Mouse (Mus musculus) G1E (cell line): ENCODE results near the gene Jph2. TPM values are rescaled to one million over a fixed set of nuclear protein-coding genes. Genes with fewer than 3 reads are reported as not detected.
"Not testable (repeated sequence)": the region's sequence is repeated elsewhere in the genome, so short reads cannot be mapped to it uniquely, and the experiment has no call there.

Source experiments
- ATAC-seq: 2 replicates; pipeline ENCODE4 v1.8.0; 2016; ENCODE audit warnings: mild to moderate bottlenecking; ENCODE audit not compliant: insufficient number of reproducible peaks, poor library complexity, low FRiP score, severe bottlenecking; ENCODE audit errors: extremely low read depth
- DNase-seq: peaks from one replicate; pipeline ENCODE4 v3.0.0; 2012; ENCODE audit warnings: low spot score
- H3K27me3 ChIP-seq: 2 replicates; pipeline ENCODE4 v1.6.1; 2012; ENCODE audit warnings: mild to moderate bottlenecking, low read length, inconsistent platforms; ENCODE audit not compliant: insufficient read depth
- H3K36me3 ChIP-seq: replicated peaks from 2 replicates; pipeline ENCODE3; 2012; ENCODE audit warnings: mild to moderate bottlenecking, inconsistent platforms
- H3K4me1 ChIP-seq: 2 replicates; pipeline ENCODE4 v1.6.1; 2012; ENCODE audit warnings: low read depth, low read length, inconsistent platforms, mixed read lengths; ENCODE audit not compliant: insufficient read depth
- H3K4me3 ChIP-seq: 2 replicates; pipeline ENCODE4 v1.5.1; 2012; ENCODE audit warnings: low read depth, mild to moderate bottlenecking, inconsistent platforms, low read length, moderate library complexity, mixed read lengths
- H3K9me3 ChIP-seq: replicated peaks from 2 replicates; pipeline ENCODE4 v1.6.1; 2012; ENCODE audit warnings: inconsistent platforms
- CTCF ChIP-seq: IDR thresholded peaks from 2 replicates; pipeline ENCODE4 v1.5.1; 2012; ENCODE audit warnings: low read depth, low read length, inconsistent platforms, mixed read lengths
- GATA1 ChIP-seq: IDR thresholded peaks from 2 replicates; pipeline ENCODE4 v1.6.1; 2012; ENCODE audit warnings: borderline replicate concordance, low read length, inconsistent platforms, mixed read lengths
- GATA2 ChIP-seq: IDR thresholded peaks from 2 replicates; pipeline ENCODE4 v1.6.1; 2012; ENCODE audit warnings: low read depth, low read length, inconsistent platforms, borderline replicate concordance
- POLR2AphosphoS5 ChIP-seq: IDR thresholded peaks from 2 replicates; pipeline ENCODE4 v1.6.1; 2012; ENCODE audit warnings: low read depth, low read length, inconsistent platforms; ENCODE audit not compliant: insufficient replicate concordance
- TAL1 ChIP-seq: conservative IDR thresholded peaks from 2 replicates; pipeline ENCODE4 v1.6.1; 2012; ENCODE audit warnings: low read depth, low read length, inconsistent platforms, mixed read lengths
- polyA plus RNA-seq: library from polyadenylated mRNA; stranded (reverse); fragments of >175 nt; gene quantifications from 2 replicates; pipeline ENCODE4 v1.2.3, GENCODE M21; 2012
- total RNA-seq, 2 experiments: library from RNA; stranded (forward) in 1 of 2; stranded (reverse) in 1 of 2; fragments of 200-1000 nt in 1 of 2; fragments of >200 nt in 1 of 2; fragmentation: Nextera tagmentation in 1 of 2; gene quantifications; 2 replicates each; pipeline ENCODE4 v1.2.3; 2014 to 2017

The Jph2 gene
- total and polyA plus RNA-seq, 3 experiments, result 0.05 TPM; not detected in 2

DNA sequence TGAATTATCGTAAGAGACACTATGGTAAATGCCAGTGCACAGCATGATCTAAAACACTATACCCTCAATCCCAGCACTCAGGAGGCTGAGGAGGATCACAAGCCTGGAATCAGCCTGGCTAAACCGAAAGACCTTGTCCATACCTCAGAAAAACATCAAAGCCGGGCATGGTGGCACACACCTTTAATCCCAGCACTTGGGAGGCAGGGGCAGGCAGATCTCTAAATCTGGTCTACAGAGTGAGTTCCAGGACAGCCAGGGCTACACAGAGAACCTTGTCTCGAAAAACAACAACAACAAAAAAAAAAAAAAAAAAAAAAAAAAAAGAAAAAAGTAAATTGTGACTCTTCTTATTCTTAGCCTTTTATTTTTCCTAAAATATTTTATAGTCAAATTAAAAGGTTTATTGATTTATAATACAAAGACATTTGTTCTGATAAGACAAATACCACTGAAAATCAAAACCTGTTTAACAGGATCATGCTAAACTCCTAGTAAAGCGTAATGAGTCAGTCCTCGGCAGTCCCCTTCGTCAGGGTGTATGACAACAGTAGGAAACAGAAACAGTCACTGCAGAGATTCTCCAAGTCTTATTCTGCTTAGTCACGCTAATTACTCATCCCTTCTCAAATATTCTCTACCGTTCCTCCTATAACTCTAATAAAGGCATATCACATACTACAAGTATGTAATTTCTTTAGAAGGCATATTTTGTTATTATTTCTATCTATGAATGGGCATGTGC, 15.2 kb upstream of the Jph2 start:
- peaks cover 75% of the 10 kb centered on the region for H3K36me3 ChIP-seq
- no peaks in the 10 kb centered on the region for H3K27me3 ChIP-seq
- no peaks in the 10 kb centered on the region for H3K9me3 ChIP-seq
- H3K4me1 ChIP-seq, result peaks cover 20% of the 10 kb centered on the region
- H3K4me3 ChIP-seq, result no peak overlapping the region
- TF ChIP-seq POLR2AphosphoS5 (no peak), CTCF (no peak), GATA2 (no peak), TAL1 (no peak), GATA1 (no peak)
- DNase-seq, result no peak
- ATAC-seq, result no peak

DNA sequence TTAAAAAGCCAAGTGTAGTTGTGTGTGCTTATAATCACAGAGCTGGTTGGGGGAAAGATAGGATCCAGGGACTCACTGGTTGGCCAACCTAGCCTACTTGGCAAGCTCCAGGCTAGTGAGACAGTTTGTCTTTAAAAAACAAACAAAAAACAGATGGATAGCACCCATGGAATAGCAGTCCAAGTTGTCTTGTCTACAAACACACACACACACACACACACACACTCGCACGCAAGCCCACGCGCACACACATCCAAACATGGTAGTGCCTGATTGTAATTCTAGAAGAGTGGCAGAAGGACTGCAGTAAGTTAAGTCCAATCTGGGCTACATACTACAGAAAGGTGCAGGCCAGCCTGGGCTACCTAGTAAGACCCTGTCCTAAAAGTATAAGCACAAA, 14.6 kb upstream of the Jph2 start:
- no peak for TF ChIP-seq GATA1
- TF ChIP-seq TAL1, result no peak
- no peak for TF ChIP-seq CTCF
- TF ChIP-seq GATA2, result no peak
- no peak for TF ChIP-seq POLR2AphosphoS5
- H3K9me3 ChIP-seq, result no peaks in the 10 kb centered on the region
- no peaks in the 10 kb centered on the region for H3K27me3 ChIP-seq
- DNase-seq (no peak), ATAC-seq (no peak)
- H3K4me3 ChIP-seq, result no peak overlapping the region
- peaks cover 81% of the 10 kb centered on the region for H3K36me3 ChIP-seq
- H3K4me1 ChIP-seq, result peaks cover 14% of the 10 kb centered on the region

DNA sequence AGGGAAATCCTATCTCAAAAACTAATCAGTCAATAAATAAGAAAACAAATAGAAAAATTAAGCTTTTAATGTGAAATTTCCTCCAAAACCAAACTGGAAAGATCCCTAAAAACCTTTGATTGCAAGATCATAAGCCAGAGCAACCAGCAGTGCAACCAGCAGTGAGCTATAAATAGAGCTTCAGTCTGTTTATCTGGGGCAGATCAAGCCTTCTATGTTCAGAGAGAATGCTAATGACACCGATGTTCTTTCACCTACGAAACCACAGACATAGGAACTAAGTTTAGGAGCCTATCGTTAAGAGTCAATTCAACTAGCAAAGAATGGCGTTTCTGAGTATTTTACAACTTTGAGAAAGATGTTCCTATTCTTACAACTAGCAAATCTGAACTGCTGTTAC, 14.0 kb upstream of the Jph2 start:
- peaks cover 84% of the 10 kb centered on the region for H3K36me3 ChIP-seq
- DNase-seq, result no peak
- peaks cover 9% of the 10 kb centered on the region for H3K4me1 ChIP-seq
- TF ChIP-seq POLR2AphosphoS5 (no peak), CTCF (no peak), GATA1 (no peak), TAL1 (no peak), GATA2 (no peak)
- H3K27me3 ChIP-seq, result no peaks in the 10 kb centered on the region
- no peak for ATAC-seq
- no peak overlapping the region for H3K4me3 ChIP-seq
- no peaks in the 10 kb centered on the region for H3K9me3 ChIP-seq

DNA sequence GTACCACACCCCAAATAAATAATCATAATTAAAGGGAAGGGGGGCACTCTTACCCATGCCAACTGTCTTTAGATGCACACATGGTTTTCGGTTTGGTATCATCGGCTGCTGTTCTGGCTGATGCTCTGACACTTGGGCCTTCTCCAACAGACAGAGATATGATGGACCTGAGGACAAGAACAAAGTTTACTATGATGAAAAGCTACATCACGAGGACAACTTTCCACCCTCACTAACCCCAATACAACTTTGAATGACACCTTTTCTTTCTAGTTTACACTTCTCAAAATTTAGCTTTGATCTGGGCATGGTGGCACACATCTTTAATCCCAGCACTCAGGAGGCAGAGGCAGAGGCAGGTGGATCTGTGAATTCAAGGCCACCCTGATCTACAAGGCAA, 13.6 kb upstream of the Jph2 start:
- not testable (repeated sequence) for H3K4me3 ChIP-seq, H3K9me3 ChIP-seq, DNase-seq, ATAC-seq, H3K4me1 ChIP-seq, H3K27me3 ChIP-seq
- peaks cover 85% of the 10 kb centered on the region for H3K36me3 ChIP-seq

DNA sequence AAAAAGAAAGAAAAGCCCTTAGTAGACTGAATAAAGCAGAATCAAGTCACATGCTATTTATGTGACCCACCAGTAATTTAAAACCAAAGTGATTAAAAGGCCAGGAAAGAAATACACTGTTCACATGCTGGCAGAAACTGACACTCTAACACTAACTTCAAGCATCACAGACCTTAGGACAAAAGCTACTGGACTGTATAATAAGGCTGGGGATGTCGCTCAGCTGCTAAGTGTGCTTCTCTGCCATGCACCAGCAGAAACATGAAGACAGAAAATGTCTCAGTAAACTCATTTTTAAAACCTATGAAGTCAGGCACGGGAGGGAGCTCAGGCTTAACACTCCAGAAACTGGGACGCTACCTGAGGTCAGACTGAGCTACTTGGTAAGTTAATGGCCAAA, 12.4 kb upstream of the Jph2 start:
- ATAC-seq, result no peak
- TF ChIP-seq GATA1 (no peak), GATA2 (no peak), POLR2AphosphoS5 (no peak), TAL1 (no peak), CTCF (no peak)
- H3K36me3 ChIP-seq, result peaks cover 82% of the 10 kb centered on the region

DNA sequence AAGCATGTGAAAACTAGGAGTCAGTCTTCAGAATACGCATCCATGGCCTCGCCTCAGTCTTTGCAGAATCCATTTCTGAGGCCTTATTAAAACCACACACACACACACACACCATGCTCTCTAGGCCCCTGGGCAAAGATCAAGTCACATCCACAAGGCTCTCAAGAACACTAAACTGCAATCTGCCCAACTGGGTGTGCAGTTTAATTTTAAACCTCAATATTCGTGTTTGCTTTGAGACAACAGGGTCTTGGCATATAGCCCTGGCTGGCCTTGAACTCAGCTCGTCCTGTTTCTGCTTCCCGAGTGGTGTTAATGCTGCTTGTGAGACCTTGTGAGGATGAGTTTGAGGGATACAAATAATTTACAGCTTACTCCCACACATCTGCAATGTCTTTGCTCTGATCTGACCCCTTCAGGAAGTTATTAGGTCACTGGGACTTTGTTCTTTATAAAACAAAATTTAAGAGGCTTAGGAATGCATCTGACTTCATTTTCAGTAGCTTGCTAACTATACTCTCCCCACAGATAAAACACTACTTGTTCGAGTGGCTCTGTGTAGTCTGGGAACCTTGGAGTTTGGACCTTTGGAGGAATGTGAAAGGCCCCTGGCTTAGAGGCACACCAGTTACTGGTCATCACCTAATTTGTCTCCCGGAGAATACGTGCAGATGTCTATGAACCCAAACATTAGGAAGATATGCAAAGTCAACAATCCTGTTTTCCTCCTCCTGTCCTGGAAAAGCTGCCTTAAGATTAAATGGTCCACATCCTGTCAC, 6.4 kb upstream of the Jph2 start:
- no peak for TF ChIP-seq GATA1
- TF ChIP-seq TAL1, result no peak
- TF ChIP-seq CTCF, result no peak
- TF ChIP-seq POLR2AphosphoS5, result no peak
- TF ChIP-seq GATA2, result no peak
- DNase-seq (no peak), ATAC-seq (no peak)
- no peaks in the 10 kb centered on the region for H3K9me3 ChIP-seq
- peaks cover 2% of the 10 kb centered on the region; the same call in 1 of the 2 replicates for H3K4me1 ChIP-seq
- H3K36me3 ChIP-seq, result peaks cover 41% of the 10 kb centered on the region
- H3K27me3 ChIP-seq, result no peaks in the 10 kb centered on the region; the same call in 1 of the 2 replicates
- H3K4me3 ChIP-seq, result no peak overlapping the region

More for the DNA sequence above, 12.4 kb upstream of the Jph2 start:
- H3K4me3 ChIP-seq, result no peak overlapping the region
- no peaks in the 10 kb centered on the region for H3K9me3 ChIP-seq
- no peak for DNase-seq
- H3K27me3 ChIP-seq, result no peaks in the 10 kb centered on the region
- peaks cover 6% of the 10 kb centered on the region for H3K4me1 ChIP-seq

DNA sequence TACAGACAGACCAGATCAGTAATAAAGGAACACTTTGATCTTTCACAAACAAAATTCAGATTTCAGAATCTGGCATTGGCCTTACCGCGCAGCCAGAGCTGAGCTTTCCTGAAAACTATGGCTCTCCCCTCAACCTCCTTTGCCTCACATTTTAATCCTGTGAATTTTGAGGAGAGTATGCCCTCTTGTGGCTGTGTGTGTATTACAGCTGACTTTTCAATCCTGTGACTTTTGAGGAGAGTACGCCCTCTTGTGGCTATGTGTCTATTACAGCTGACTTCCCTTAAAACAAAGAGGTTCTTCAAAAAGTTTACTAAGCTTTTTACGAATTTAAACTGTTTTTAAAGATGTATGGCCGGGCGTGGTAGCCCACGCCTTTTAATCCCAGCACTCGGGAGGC, 3.4 kb upstream of the Jph2 start:
- TF ChIP-seq TAL1, result no peak
- peak; percentile 84 for TF ChIP-seq CTCF
- no peak for TF ChIP-seq GATA1
- TF ChIP-seq POLR2AphosphoS5, result no peak
- H3K27me3 ChIP-seq, result peaks cover 10% of the 10 kb centered on the region
- peak; percentile 55 for ATAC-seq

More for the DNA sequence above, 3.4 kb upstream of the Jph2 start:
- H3K9me3 ChIP-seq, result no peaks in the 10 kb centered on the region
- DNase-seq, result peak; percentile 57
- peaks cover 2% of the 10 kb centered on the region; the same call in 1 of the 2 replicates for H3K4me1 ChIP-seq
- peaks cover 17% of the 10 kb centered on the region for H3K36me3 ChIP-seq
- H3K4me3 ChIP-seq, result no peak overlapping the region
